In the genomic region with DNA sequence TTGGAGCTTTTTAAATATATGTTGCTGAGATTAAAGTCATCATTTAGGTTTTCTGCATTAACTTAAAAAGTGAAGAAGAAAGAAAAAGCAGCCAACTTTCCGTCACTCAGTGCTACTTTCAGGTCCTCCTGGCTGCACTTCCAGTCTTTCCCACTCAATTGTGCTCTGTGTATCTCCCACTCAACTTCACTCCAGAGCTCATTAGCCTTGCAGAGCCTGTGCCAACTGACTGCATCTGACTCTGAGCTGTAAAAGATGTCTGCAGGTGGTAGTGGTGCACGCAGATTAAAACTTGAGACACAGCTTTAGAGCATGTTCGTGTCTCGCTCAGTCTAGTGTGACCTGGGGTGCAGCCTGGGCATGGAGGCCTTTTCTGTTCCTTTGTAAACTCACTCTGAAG, we compare ENCODE assay signal across 19 mouse cellular contexts. TPM values are rescaled to one million over a fixed set of nuclear protein-coding genes. Genes with fewer than 3 reads are reported as not detected.
DNase-seq lines count a peak whose midpoint lies in the region; ATAC-seq and TF ChIP-seq lines count a peak whose summit lies in the region.
"Had no signal": no experiment of that assay in that cellular context is flagged by ENCODE, and none has a peak within 500 bp of the region (broad histone marks: within the 10 kb centered on the region; RNA-seq: fewer than 3 reads in every experiment).

No protein-coding gene starts in this region.

- no peaks in the 10 kb centered on the region for H3K27me3 ChIP-seq in forebrain, postnatal 0 days (ENCODE audit: insufficient read depth, low read length)
- 0 out of 2 replicates have a peak, but pooled peaks cover 10% of the 10 kb centered on the region for H3K27me3 ChIP-seq in limb, embryonic 10.5 days (ENCODE audit: low read depth, poor library complexity, severe bottlenecking)
- H3K27me3 ChIP-seq: neural tube, embryonic 15.5 days had no signal

- no peaks in the 10 kb centered on the region for H3K9me3 ChIP-seq in forebrain, postnatal 0 days (ENCODE audit: low read length)
- H3K9me3 ChIP-seq in limb, embryonic 10.5 days (replicated peaks): no peaks in the 10 kb centered on the region
- H3K9me3 ChIP-seq: G1E; midbrain, embryonic 13.5 days; neural tube, embryonic 15.5 days had no signal

- H3K27ac ChIP-seq in left cerebral cortex, adult 2 months: peak overlapping the region; percentile 69
- H3K27ac ChIP-seq in forebrain, postnatal 0 days (ENCODE audit: low read depth, low read length): no peak overlapping the region
- H3K27ac ChIP-seq in limb, embryonic 10.5 days: no peak overlapping the region
- H3K27ac ChIP-seq: midbrain, embryonic 13.5 days; neural tube, embryonic 15.5 days had no signal

- no peak for ATAC-seq in forebrain, postnatal 0 days
- ATAC-seq: liver, postnatal 0 days; midbrain, embryonic 13.5 days had no signal

- peak; percentile 76 to 85 for DNase-seq in layer of hippocampus, adult 18-20 months (ENCODE audit: low spot score in 2 of 2)
- DNase-seq in layer of hippocampus, postnatal 10 days (ENCODE audit: low spot score in 2 of 2): no peak
- peak; percentile 23 for DNase-seq in brain, embryonic 14.5 days (ENCODE audit: low read depth)
- DNase-seq in left cerebral cortex, adult 2 months (ENCODE audit: extremely low spot score in 1 of 2, low spot score in 2 of 2): peak; percentile 53 to 64
- DNase-seq in right cerebral cortex, postnatal 36 days (ENCODE audit: low spot score in 2 of 2): peak; percentile 81 to 88
- no peak for DNase-seq in forebrain, postnatal 0 days
- no peak for DNase-seq in limb, embryonic 10.5 days (ENCODE audit: low spot score)
- DNase-seq: adrenal gland, postnatal 25 days; cerebellum, adult 8-10 months; gastrocnemius, postnatal 36 days; kidney, adult 11 months; kidney, postnatal 10 days; liver, postnatal 0 days; lung, postnatal 10 days; thymus, postnatal 36 days had no signal

- WGBS in forebrain, postnatal 0 days: 46% methylated on average over 4 of the region's 4 CpGs
- 89% methylated on average over 4 of the region's 4 CpGs for whole genome bisulfite sequencing in limb, embryonic 10.5 days

- no peak for TF ChIP-seq CTCF in brain, embryonic 14.5 days (IDR thresholded peaks at IDR 0.05; ENCODE audit: borderline replicate concordance, extremely low read depth, insufficient read depth, insufficient read length)
- TF ChIP-seq CTCF in left cerebral cortex, adult 2 months (IDR thresholded peaks at IDR 0.05): no peak; the same call in 1 of the 2 replicates
- TF ChIP-seq CTCF in forebrain, postnatal 0 days (IDR thresholded peaks at IDR 0.05; ENCODE audit: low read depth): no peak

- no peak for TF ChIP-seq POLR2A in brain, embryonic 14.5 days (IDR thresholded peaks at IDR 0.05; ENCODE audit: borderline replicate concordance, extremely low read depth, insufficient read depth, insufficient read length, poor library complexity, severe bottlenecking)

- intact Hi-C loops in left cerebral cortex, adult 2 months (cut with DNase I): loop anchor here (2.0 to 5.0 kb wide), 2 partner anchors 25 to 126 kb away; no protein-coding TSS in a partner anchor

- no peaks in the 10 kb centered on the region for H3K36me3 ChIP-seq in forebrain, postnatal 0 days (ENCODE audit: insufficient read depth)
- no peaks in the 10 kb centered on the region for H3K36me3 ChIP-seq in limb, embryonic 10.5 days
- H3K36me3 ChIP-seq: G1E; midbrain, embryonic 13.5 days; neural tube, embryonic 15.5 days had no signal

- no peak overlapping the region for H3K4me2 ChIP-seq in forebrain, postnatal 0 days (ENCODE audit: low read depth)
- H3K4me2 ChIP-seq: midbrain, embryonic 13.5 days; neural tube, embryonic 15.5 days had no signal

- no peak overlapping the region for H3K4me3 ChIP-seq in left cerebral cortex, adult 2 months
- no peak overlapping the region for H3K4me3 ChIP-seq in forebrain, postnatal 0 days (ENCODE audit: low read depth, low read length)
- H3K4me3 ChIP-seq in limb, embryonic 10.5 days: no peak overlapping the region
- H3K4me3 ChIP-seq: midbrain, embryonic 13.5 days; myocyte; neural tube, embryonic 15.5 days had no signal

- H3K4me1 ChIP-seq in forebrain, postnatal 0 days (ENCODE audit: insufficient read depth): no peaks in the 10 kb centered on the region
- peaks cover 3% of the 10 kb centered on the region for H3K4me1 ChIP-seq in limb, embryonic 10.5 days

- no peak overlapping the region for H3K9ac ChIP-seq in forebrain, postnatal 0 days
- H3K9ac ChIP-seq: liver, postnatal 0 days; midbrain, embryonic 13.5 days; neural tube, embryonic 15.5 days had no signal

RNA-seq across cellular contexts. Expression of a gene that starts 53.4 kb away (rescaled TPM):
- 100 to 1,000 TPM in 1 of 2 experiments, 10 to 100 TPM in 1; 95.5 to 100 TPM for total RNA-seq in layer of hippocampus, adult 18-20 months (2021)
- total RNA-seq in layer of hippocampus, postnatal 10 days (2021): 100 to 1,000 TPM; 114 to 116 TPM
- 48.8 and 89.5 TPM in 2 replicates for polyA plus RNA-seq in brain, embryonic 14.5 days (2012; rRNA removed)
- total RNA-seq in left cerebral cortex, adult 2 months (2021): 100 to 1,000 TPM; 104 to 107 TPM
- 150 and 191 TPM in 2 replicates for total RNA-seq in forebrain, postnatal 0 days (2014; rRNA removed)
- 24.3 and 29.4 TPM in 2 replicates for polyA plus RNA-seq in forebrain, postnatal 0 days (2015; fragmentation: Nextera tagmentation; extraction: Ambion mirVana)
- polyA plus RNA-seq in limb, embryonic 10.5 days (2016; fragmentation: Nextera tagmentation; extraction: Ambion mirVana): 27.3 and 30.3 TPM in 2 replicates

Comparison
In these comparisons a context has a peak if more than half of its experiments do, and no peak if none do; other contexts are left out.
1. DNase-seq: peak in layer of hippocampus, adult 18-20 months (2 of 2), brain, embryonic 14.5 days (single experiment), left cerebral cortex, adult 2 months (2 of 2) and right cerebral cortex, postnatal 36 days (2 of 2); none in layer of hippocampus, postnatal 10 days (0 of 2), forebrain, postnatal 0 days (single experiment) and limb, embryonic 10.5 days (single experiment).